Mouse (Mus musculus) v-Abl transformed pro-B cells (cell line): Measurements from ENCODE around the gene Zfp607a.
"Not testable (repeated sequence)": the region's sequence is repeated elsewhere in the genome, so short reads cannot be mapped to it uniquely, and the experiment has no call there.

Experiments
- in situ Hi-C, 2 experiments: fragments of 400-800 bp; cut with MboI; formaldehyde crosslinking; loops; one replicate each; pipeline ENCODE4 v1.15.1; 2025; ENCODE audit not compliant: unreplicated experiment in 2 of 2

The Zfp607a gene

GRCm38 (mm10) chr7:27857227-27857626 is at the start of gene Zfp607a:
Gene Zfp607a, plus strand, starts transcription at chr7:27857527.
- in situ Hi-C loops = no loop called here

GRCm38 (mm10) chr7:27818526-27819110 is 38.7 kb upstream of the Zfp607a start:
- in situ Hi-C loops = no loop called here

- in situ Hi-C loops = no loop called here
These were observed 34.7 kb upstream of the Zfp607a start for GRCm38 (mm10) chr7:27822611-27823010.

GRCm38 (mm10) chr7:27834131-27834530 is 23.2 kb upstream of the Zfp607a start:
- in situ Hi-C loops = no loop called here

- in situ Hi-C loops = loop anchor here in 1 of 2 experiments (5.0 kb wide), 1 partner anchor 89 kb away; the partner anchor contains the start of gene Zfp974
These were observed 19.4 kb upstream of the Zfp607a start for GRCm38 (mm10) chr7:27837896-27838295.

GRCm38 (mm10) chr7:27838323-27839249 is 18.7 kb upstream of the Zfp607a start, which contains the start of gene Zfp59:
Gene Zfp59, plus strand, starts transcription at chr7:27838607.
- in situ Hi-C loops = loop anchor here in 1 of 2 experiments (5.0 kb wide), 1 partner anchor 89 kb away; the partner anchor contains the start of gene Zfp974

GRCm38 (mm10) chr7:27839596-27839995 is 17.7 kb upstream of the Zfp607a start:
- in situ Hi-C loops = loop anchor here in 1 of 2 experiments (5.0 kb wide), 1 partner anchor 88 kb away; the partner anchor contains the start of gene Zfp974

GRCm38 (mm10) chr7:27840104-27840503 is 17.2 kb upstream of the Zfp607a start:
- in situ Hi-C loops = no loop called here

- in situ Hi-C loops = loop anchor here (5.0 kb wide), 2 partner anchors 68 to 73 kb away; partner anchors contain the start of gene Zfp974 (in 1 of the 2)
These were observed 2.2 kb downstream of the Zfp607a start for GRCm38 (mm10) chr7:27859301-27860251.

GRCm38 (mm10) chr7:27860396-27861235 is 3.3 kb downstream of the Zfp607a start:
- in situ Hi-C loops = loop anchor here (5.0 kb wide), 2 partner anchors 67 to 72 kb away; partner anchors contain the start of gene Zfp974 (in 1 of the 2)

GRCm38 (mm10) chr7:27862578-27862977 is 5.3 kb downstream of the Zfp607a start:
- in situ Hi-C loops = loop anchor here (5.0 kb wide), 2 partner anchors 65 to 70 kb away; partner anchors contain the start of gene Zfp974 (in 1 of the 2)

- in situ Hi-C loops = no loop called here
These were observed 24.4 kb downstream of the Zfp607a start for GRCm38 (mm10) chr7:27881721-27882120.

GRCm38 (mm10) chr7:27900601-27901000 is 43.3 kb downstream of the Zfp607a start:
- in situ Hi-C loops = no loop called here

- in situ Hi-C loops = no loop called here
These were observed 47.9 kb downstream of the Zfp607a start for GRCm38 (mm10) chr7:27905061-27905848.

GRCm38 (mm10) chr7:27910952-27911351 is 53.6 kb downstream of the Zfp607a start:
- in situ Hi-C loops = not testable (repeated sequence)

- in situ Hi-C loops = loop anchor here (5.0 to 25.0 kb wide), 5 partner anchors 65 to 515 kb away; partner anchors contain the start of genes Zfp59 (in 1 of the 2), Zfp60 (in 1 of the 2) and Zfp607b (in 1 of the 2)
These were observed 69.7 kb downstream of the Zfp607a start for GRCm38 (mm10) chr7:27927041-27927440.

- in situ Hi-C loops = loop anchor here (5.0 to 25.0 kb wide), 5 partner anchors 67 to 517 kb away; partner anchors contain the start of genes Zfp59 (in 1 of the 2), Zfp60 (in 1 of the 2) and Zfp607b (in 1 of the 2)
These were observed 71.7 kb downstream of the Zfp607a start, which contains the start of gene Zfp974 for GRCm38 (mm10) chr7:27928818-27929695. Gene Zfp974, minus strand, starts transcription at chr7:27929460.
